Mouse (Mus musculus) ES-Bruce4 (cell line): ENCODE results near the gene Rmnd5b. TPM values are rescaled to one million over a fixed set of nuclear protein-coding genes. Genes with fewer than 3 reads are reported as not detected.
A peak's percentile ranks its signal among the peaks of the same experiment; 100 is the strongest.

ENCODE experiments used
- H3K27ac ChIP-seq: 2 replicates; pipeline ENCODE4 v1.5.1; 2012; ENCODE audit warnings: low read length, inconsistent platforms; ENCODE audit not compliant: insufficient read depth
- H3K27me3 ChIP-seq: 2 replicates; pipeline ENCODE4 v1.6.1; 2012; ENCODE audit warnings: mild to moderate bottlenecking, low read length, inconsistent platforms; ENCODE audit not compliant: control insufficient read depth, poor library complexity, insufficient read depth, severe bottlenecking
- H3K36me3 ChIP-seq: 2 replicates; pipeline ENCODE4 v1.6.1; 2012; ENCODE audit warnings: inconsistent platforms, mild to moderate bottlenecking, low read length, moderate library complexity; ENCODE audit not compliant: control insufficient read depth, poor library complexity, insufficient read depth, severe bottlenecking
- H3K4me1 ChIP-seq: one replicate; pipeline ENCODE4 v1.8.1; 2011; ENCODE audit warnings: low read length; ENCODE audit not compliant: control insufficient read depth, insufficient read depth
- H3K4me3 ChIP-seq: 2 replicates; pipeline ENCODE4 v1.5.1; 2011; ENCODE audit warnings: low read depth, mild to moderate bottlenecking, low read length
- H3K9ac ChIP-seq: 2 replicates; pipeline ENCODE4 v1.6.1; 2012; ENCODE audit warnings: low read depth, mild to moderate bottlenecking, inconsistent platforms; ENCODE audit not compliant: poor library complexity, severe bottlenecking
- H3K9me3 ChIP-seq: replicated peaks from 2 replicates; pipeline ENCODE4 v1.6.1; 2012; ENCODE audit warnings: mild to moderate bottlenecking, low read length, inconsistent platforms; ENCODE audit not compliant: control insufficient read depth, poor library complexity, insufficient read depth, severe bottlenecking
- CTCF ChIP-seq: IDR thresholded peaks from one replicate; pipeline ENCODE4 v1.8.1; 2011; ENCODE audit warnings: low read depth, low read length
- EP300 ChIP-seq: IDR thresholded peaks from 2 replicates; pipeline ENCODE4 v1.6.1; 2011; ENCODE audit warnings: low read depth, low read length; ENCODE audit not compliant: insufficient read depth
- POLR2A ChIP-seq: IDR thresholded peaks from one replicate; pipeline ENCODE4 v1.8.1; 2011; ENCODE audit warnings: low read length; ENCODE audit not compliant: insufficient read depth
- polyA plus RNA-seq: library from polyadenylated mRNA; stranded (reverse); fragments of >200 nt; gene quantifications from 2 replicates; pipeline ENCODE4 v1.2.4, GENCODE M21; 2011; ENCODE audit warnings: low read depth; ENCODE audit not compliant: missing spikeins, insufficient read depth, insufficient read length

Gene Rmnd5b
- polyA plus RNA-seq, 1 experiment, result 20.2 TPM

DNA sequence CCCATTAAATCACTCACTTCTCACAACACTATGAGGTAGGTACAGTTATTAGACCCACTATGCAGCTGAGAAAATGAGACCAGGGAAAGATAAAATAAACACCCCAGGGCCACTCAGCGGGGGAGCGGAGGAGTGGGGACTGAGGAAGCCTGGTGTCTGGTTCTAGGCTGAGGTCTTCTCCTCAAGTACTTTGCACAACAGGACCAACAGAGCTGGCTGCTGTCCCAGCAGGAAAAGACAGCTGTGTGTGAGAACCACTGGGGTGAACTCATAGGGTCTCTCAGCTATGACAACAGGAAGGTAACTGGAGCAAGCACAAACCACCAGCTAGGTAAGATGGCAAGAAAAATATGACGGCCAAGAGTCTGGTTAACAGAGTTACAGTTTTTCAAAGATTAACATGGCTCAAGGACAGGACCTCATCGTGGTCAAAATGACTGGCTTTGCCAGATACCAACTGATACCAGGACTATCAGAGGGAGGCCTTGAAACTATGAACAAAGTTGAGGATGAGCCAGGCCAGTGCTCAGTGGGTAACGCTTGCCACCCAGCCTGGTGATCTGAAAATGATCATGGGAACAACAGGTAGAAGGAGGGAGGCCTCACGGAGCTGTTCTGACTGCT, 3.5 kb downstream of the Rmnd5b start:
- no peak overlapping the region for H3K4me3 ChIP-seq
- H3K27me3 ChIP-seq, result no peaks in the 10 kb centered on the region
- H3K9me3 ChIP-seq, result no peaks in the 10 kb centered on the region
- TF ChIP-seq POLR2A, result no peak
- no peak for TF ChIP-seq EP300
- TF ChIP-seq CTCF, result no peak
- H3K9ac ChIP-seq, result no peak overlapping the region
- H3K27ac ChIP-seq, result no peak overlapping the region
- H3K4me1 ChIP-seq, result no peaks in the 10 kb centered on the region
- H3K36me3 ChIP-seq, result peaks cover 21% of the 10 kb centered on the region

DNA sequence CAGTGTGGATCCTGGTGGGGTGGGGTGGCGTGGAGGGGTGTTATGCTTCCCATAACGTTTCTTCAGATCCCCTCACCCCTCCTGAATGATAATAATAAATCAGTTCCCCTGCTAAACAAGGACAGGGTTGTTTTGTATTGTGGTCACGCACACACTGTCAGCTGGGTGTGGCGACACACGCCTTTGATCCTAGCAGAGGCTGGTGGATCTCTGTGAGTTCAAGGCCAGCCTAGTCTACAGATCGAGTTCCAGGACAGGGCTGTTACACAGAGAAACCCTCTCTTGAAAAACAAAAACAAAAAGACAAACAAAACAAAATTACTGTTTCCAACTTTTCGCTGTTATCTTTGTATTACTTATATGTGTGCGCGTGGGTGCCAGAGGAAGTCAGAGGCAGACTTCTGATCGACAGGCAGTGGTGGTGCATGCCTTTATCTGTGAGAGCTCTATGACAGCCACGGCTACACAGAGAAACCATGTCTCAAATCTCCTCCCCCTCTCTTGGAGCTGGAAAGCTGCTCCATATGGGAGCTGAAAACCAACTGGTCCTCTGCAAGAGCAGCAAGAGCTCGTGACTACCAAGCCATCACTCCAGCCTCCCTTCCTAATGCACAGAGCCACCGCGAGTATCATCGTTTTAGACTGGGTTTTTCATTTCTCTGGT, 5.9 kb downstream of the Rmnd5b start:
- H3K9ac ChIP-seq, result no peak overlapping the region
- H3K36me3 ChIP-seq, result peaks cover 40% of the 10 kb centered on the region
- H3K27ac ChIP-seq, result no peak overlapping the region
- no peaks in the 10 kb centered on the region for H3K4me1 ChIP-seq
- TF ChIP-seq EP300 (no peak), CTCF (no peak), POLR2A (no peak)
- no peaks in the 10 kb centered on the region for H3K9me3 ChIP-seq
- no peak overlapping the region for H3K4me3 ChIP-seq
- H3K27me3 ChIP-seq, result no peaks in the 10 kb centered on the region

GRCm38 (mm10) chr11:51627907-51628306, 7.8 kb downstream of the Rmnd5b start:
- TF ChIP-seq CTCF (no peak), EP300 (no peak), POLR2A (no peak)
- no peaks in the 10 kb centered on the region for H3K9me3 ChIP-seq
- H3K27me3 ChIP-seq, result no peaks in the 10 kb centered on the region
- H3K4me3 ChIP-seq, result no peak overlapping the region
- no peak overlapping the region for H3K9ac ChIP-seq
- no peaks in the 10 kb centered on the region for H3K4me1 ChIP-seq
- peaks cover 59% of the 10 kb centered on the region for H3K36me3 ChIP-seq
- H3K27ac ChIP-seq, result no peak overlapping the region

- Histone ChIP-seq H3K27ac (no peak overlapping the region), H3K9ac (no peak overlapping the region), H3K4me1 (no peaks in the 10 kb centered on the region), H3K36me3 (peaks cover 61% of the 10 kb centered on the region), H3K4me3 (no peak overlapping the region), H3K27me3 (no peaks in the 10 kb centered on the region), H3K9me3 (no peaks in the 10 kb centered on the region)
- no peak for TF ChIP-seq CTCF
- no peak for TF ChIP-seq POLR2A
- TF ChIP-seq EP300, result no peak
Measured at GRCm38 (mm10) chr11:51627425-51627824, 8.3 kb downstream of the Rmnd5b start.

DNA sequence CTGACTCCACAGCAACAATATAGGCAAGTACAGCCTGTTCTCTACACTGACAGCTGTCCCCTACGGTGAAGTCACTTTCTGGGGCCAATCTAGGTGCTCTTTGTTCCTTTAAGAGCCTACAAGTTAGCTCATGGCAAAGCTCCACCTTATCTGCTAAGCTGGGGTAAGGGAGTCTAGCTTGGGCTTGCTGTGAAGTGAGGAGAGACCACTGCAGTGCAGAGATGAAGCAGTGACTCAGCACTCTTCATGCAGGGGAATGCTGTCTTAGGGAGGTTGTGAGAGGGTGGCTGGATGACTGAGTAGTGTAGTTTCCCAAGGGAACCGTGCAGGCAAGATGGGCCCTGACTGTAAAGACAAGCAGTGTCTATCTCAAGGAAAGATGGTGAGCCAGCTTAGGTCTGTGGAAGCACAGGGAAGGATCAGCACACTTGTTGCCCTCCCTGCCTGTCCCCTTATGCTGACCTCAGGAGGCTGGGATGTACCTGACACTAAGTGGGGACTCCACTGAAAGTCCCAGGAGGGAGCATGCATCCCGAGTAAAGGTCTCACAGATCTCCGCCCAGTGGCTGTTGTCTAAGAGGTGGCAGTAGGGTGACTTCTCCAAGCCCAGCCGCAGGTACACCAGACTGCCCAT, 10.4 kb downstream of the Rmnd5b start:
- no peaks in the 10 kb centered on the region for H3K9me3 ChIP-seq
- TF ChIP-seq EP300, result no peak
- H3K36me3 ChIP-seq, result peaks cover 72% of the 10 kb centered on the region
- no peaks in the 10 kb centered on the region for H3K27me3 ChIP-seq
- no peak overlapping the region for H3K4me3 ChIP-seq
- peak overlapping the region; percentile 76 for H3K27ac ChIP-seq
- H3K4me1 ChIP-seq, result no peaks in the 10 kb centered on the region
- no peak overlapping the region for H3K9ac ChIP-seq

DNA sequence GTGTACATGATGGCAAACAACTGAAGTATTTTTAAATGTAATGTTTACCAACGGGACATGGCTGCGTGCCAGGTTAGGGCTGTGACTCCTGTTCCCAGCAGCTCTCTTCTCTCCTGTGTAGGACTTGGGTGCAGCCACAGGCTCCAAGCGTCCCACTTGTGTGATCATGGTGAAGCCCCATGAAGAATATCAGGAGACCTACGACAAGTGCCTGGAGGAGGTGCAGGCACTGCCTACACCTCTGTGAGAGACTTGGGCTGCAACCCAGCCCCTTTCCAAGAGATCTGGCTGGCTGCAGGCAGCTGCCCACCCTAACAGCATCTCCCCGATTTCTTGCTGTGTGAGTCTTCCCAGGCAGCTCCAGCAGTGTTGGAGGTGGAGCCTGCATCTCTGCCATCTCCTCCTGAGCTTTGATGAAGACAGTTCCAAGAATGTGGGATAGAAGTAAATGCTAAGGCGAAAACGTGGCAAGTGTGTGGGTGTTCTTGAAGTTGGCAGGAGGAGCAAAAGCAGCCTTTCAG, 12.7 kb downstream of the Rmnd5b start:
- TF ChIP-seq EP300 (no peak), POLR2A (no peak), CTCF (no peak)
- H3K4me1 ChIP-seq, result no peaks in the 10 kb centered on the region
- H3K9me3 ChIP-seq, result no peaks in the 10 kb centered on the region
- H3K36me3 ChIP-seq, result peaks cover 61% of the 10 kb centered on the region
- no peaks in the 10 kb centered on the region for H3K27me3 ChIP-seq
- no peak overlapping the region for H3K9ac ChIP-seq
- no peak overlapping the region for H3K4me3 ChIP-seq
- no peak overlapping the region for H3K27ac ChIP-seq
